Mouse (Mus musculus) limb, embryonic 13.5 days (tissue): Measurements from ENCODE around the gene Rnf225. TPM values are rescaled to one million over a fixed set of nuclear protein-coding genes. Genes with fewer than 3 reads are reported as not detected.
"Not testable (repeated sequence)": the region's sequence is repeated elsewhere in the genome, so short reads cannot be mapped to it uniquely, and the experiment has no call there.

ENCODE experiments used
- ATAC-seq: fragments of 200-750 bp; cut with Nextera tagmentation; 2 replicates; pipeline ENCODE4 v1.8.0; 2017; ENCODE audit warnings: low read depth, moderate number of reproducible peaks, moderate TSS enrichment; ENCODE audit not compliant: low FRiP score
- H3K27ac ChIP-seq: fragments of 300-500 bp; sonication (generic); 2 replicates; pipeline ENCODE4 v1.5.1; 2015; ENCODE audit warnings: inconsistent platforms, mild to moderate bottlenecking, moderate library complexity
- H3K27me3 ChIP-seq: fragments of 300-500 bp; sonication (generic); 2 replicates; pipeline ENCODE4 v1.6.1; 2015; ENCODE audit warnings: mild to moderate bottlenecking, inconsistent platforms
- H3K36me3 ChIP-seq: fragments of 300-500 bp; sonication (generic); 2 replicates; pipeline ENCODE4 v1.6.1; 2015; ENCODE audit warnings: inconsistent platforms, mild to moderate bottlenecking, moderate library complexity
- H3K4me1 ChIP-seq: fragments of 300-500 bp; sonication (generic); 2 replicates; pipeline ENCODE4 v1.6.1; 2015; ENCODE audit warnings: inconsistent platforms
- H3K4me2 ChIP-seq: fragments of 300-500 bp; sonication (generic); replicated peaks from 2 replicates; pipeline ENCODE4 v1.6.1; 2015; ENCODE audit warnings: inconsistent platforms, mild to moderate bottlenecking, moderate library complexity
- H3K4me3 ChIP-seq: fragments of 300-500 bp; sonication (generic); 2 replicates; pipeline ENCODE4 v1.5.1; 2015; ENCODE audit warnings: moderate library complexity, mild to moderate bottlenecking, inconsistent platforms
- H3K9ac ChIP-seq: fragments of 300-500 bp; sonication (generic); 2 replicates; pipeline ENCODE4 v1.6.1; 2015; ENCODE audit warnings: mild to moderate bottlenecking, inconsistent platforms
- H3K9me3 ChIP-seq: fragments of 300-500 bp; sonication (generic); 2 replicates; pipeline ENCODE4 v1.6.1; 2016; ENCODE audit warnings: inconsistent platforms
- WGBS: fragments of 180-500 bp; shearing (Covaris S2); methylation state at CpG from one replicate; pipeline ENCODE4 v1.1.7; 2015; 5-methylcytosine and 5-hydroxymethylcytosine counted together
- polyA plus RNA-seq: library from polyadenylated mRNA; unstranded; fragments of >200 nt; fragmentation: Nextera tagmentation; extraction: Ambion mirVana; gene quantifications from 2 replicates; pipeline ENCODE4 v1.2.1, GENCODE M21; 2015

The Rnf225 gene
- polyA plus RNA-seq, 1 experiment from 2014 or later, result 0.64 TPM

- not testable (repeated sequence) for ATAC-seq, H3K9ac ChIP-seq, H3K4me1 ChIP-seq, H3K27ac ChIP-seq, H3K27me3 ChIP-seq, H3K9me3 ChIP-seq, H3K4me3 ChIP-seq, H3K36me3 ChIP-seq, H3K4me2 ChIP-seq
- WGBS, result 90% methylated on average over 4 of the region's 4 CpGs
Measured at GRCm38 (mm10) chr7:12937254-12937803, 10.1 kb downstream of the Rnf225 start.

GRCm38 (mm10) chr7:12940599-12940998 lies 13.4 kb downstream of the Rnf225 start:
- Histone ChIP-seq H3K4me3 (no peak overlapping the region), H3K27me3 (no peaks in the 10 kb centered on the region), H3K9me3 (no peaks in the 10 kb centered on the region), H3K9ac (no peak overlapping the region), H3K4me2 (no peak overlapping the region), H3K4me1 (no peaks in the 10 kb centered on the region), H3K36me3 (no peaks in the 10 kb centered on the region), H3K27ac (no peak overlapping the region)
- WGBS, result 75% methylated on average over 4 of the region's 4 CpGs
- no peak for ATAC-seq

DNA sequence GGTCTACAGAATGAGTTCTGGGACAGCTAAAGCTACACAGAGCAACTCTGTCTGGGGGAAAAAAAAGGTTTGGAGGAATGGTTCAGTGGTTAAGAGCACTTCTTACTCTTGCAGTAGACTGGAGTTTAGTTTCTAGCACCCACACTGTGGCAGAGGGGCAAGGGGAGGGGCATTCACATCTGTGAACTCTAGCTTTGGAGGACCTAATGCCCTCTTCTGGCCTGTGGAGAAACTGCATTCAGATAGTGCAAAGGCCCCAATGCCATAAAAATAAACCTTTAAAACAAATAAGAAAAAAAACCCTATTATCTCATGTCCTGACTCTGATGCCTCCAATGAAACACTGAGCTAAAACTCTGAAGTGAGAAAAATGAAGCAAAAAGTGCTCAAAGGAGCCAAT lies 16.3 kb downstream of the Rnf225 start:
- Histone ChIP-seq H3K9ac (no peak overlapping the region), H3K4me3 (no peak overlapping the region), H3K27ac (no peak overlapping the region), H3K27me3 (no peaks in the 10 kb centered on the region), H3K9me3 (no peaks in the 10 kb centered on the region), H3K4me2 (no peak overlapping the region), H3K4me1 (no peaks in the 10 kb centered on the region), H3K36me3 (no peaks in the 10 kb centered on the region)
- ATAC-seq, result no peak

GRCm38 (mm10) chr7:12949032-12949871 lies 22.0 kb downstream of the Rnf225 start:
- WGBS, result 7% methylated on average over 35 of the region's 35 CpGs

GRCm38 (mm10) chr7:12949872-12950229 lies 22.6 kb downstream of the Rnf225 start:
- Histone ChIP-seq H3K27me3 (no peaks in the 10 kb centered on the region), H3K9me3 (no peaks in the 10 kb centered on the region), H3K36me3 (no peaks in the 10 kb centered on the region), H3K4me1 (peaks cover 13% of the 10 kb centered on the region), H3K4me3 (peak overlapping the region; percentile 52), H3K9ac (peak overlapping the region; percentile 68), H3K4me2 (peak overlapping the region; percentile 75), H3K27ac (peak overlapping the region; percentile 72; the same call in 1 of the 2 replicates)
- 5% methylated on average over 16 of the region's 16 CpGs for WGBS
- ATAC-seq, result no peak

More at GRCm38 (mm10) chr7:12949032-12949871, 22.0 kb downstream of the Rnf225 start:
- peak overlapping the region; percentile 86 for H3K27ac ChIP-seq
- H3K4me3 ChIP-seq, result peak overlapping the region; percentile 52
- peak overlapping the region; percentile 70 for H3K9ac ChIP-seq
- no peaks in the 10 kb centered on the region for H3K36me3 ChIP-seq
- H3K4me2 ChIP-seq, result peak overlapping the region; percentile 75
- H3K4me1 ChIP-seq, result peaks cover 13% of the 10 kb centered on the region
- peak; percentile 97 for ATAC-seq
- H3K9me3 ChIP-seq, result no peaks in the 10 kb centered on the region
- no peaks in the 10 kb centered on the region for H3K27me3 ChIP-seq

DNA sequence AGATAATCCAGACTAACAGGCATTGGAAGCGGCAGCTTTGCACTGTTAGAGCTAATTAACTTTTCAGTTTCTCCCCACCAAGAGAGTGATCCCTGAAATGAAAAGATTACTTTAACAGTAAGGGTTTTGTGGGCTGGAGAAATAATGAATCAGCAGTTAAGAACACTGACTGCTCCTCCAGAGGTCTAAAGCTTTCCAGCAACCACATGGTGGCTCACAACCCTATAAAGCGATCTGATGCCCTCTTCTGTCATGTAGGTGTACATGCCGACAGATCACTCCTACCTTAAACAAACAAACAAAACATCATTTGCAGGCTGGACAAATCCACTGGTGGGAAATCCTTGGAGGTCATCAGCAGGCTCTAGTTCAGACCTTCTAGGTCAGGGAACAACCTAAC lies 27.7 kb downstream of the Rnf225 start:
- no peak for ATAC-seq
- H3K9me3 ChIP-seq, result no peaks in the 10 kb centered on the region
- no peak overlapping the region for H3K9ac ChIP-seq
- peaks cover 7% of the 10 kb centered on the region for H3K4me1 ChIP-seq
- no peaks in the 10 kb centered on the region for H3K36me3 ChIP-seq
- no peaks in the 10 kb centered on the region for H3K27me3 ChIP-seq
- H3K4me3 ChIP-seq, result no peak overlapping the region
- no peak overlapping the region for H3K27ac ChIP-seq
- 44% methylated on average over 3 of the region's 3 CpGs for WGBS
- no peak overlapping the region for H3K4me2 ChIP-seq

GRCm38 (mm10) chr7:12957511-12957910 lies 30.3 kb downstream of the Rnf225 start:
- H3K4me2 ChIP-seq, result no peak overlapping the region
- no peak overlapping the region for H3K4me3 ChIP-seq
- peaks cover 7% of the 10 kb centered on the region; the same call in 1 of the 2 replicates for H3K4me1 ChIP-seq
- H3K36me3 ChIP-seq, result no peaks in the 10 kb centered on the region
- H3K9ac ChIP-seq, result no peak overlapping the region
- no peaks in the 10 kb centered on the region for H3K9me3 ChIP-seq
- no peak for ATAC-seq
- H3K27ac ChIP-seq, result no peak overlapping the region
- 69% methylated on average over 5 of the region's 5 CpGs for WGBS
- no peaks in the 10 kb centered on the region for H3K27me3 ChIP-seq

- Histone ChIP-seq H3K4me3 (no peak overlapping the region), H3K9ac (no peak overlapping the region), H3K27ac (no peak overlapping the region), H3K4me2 (no peak overlapping the region), H3K27me3 (no peaks in the 10 kb centered on the region), H3K36me3 (no peaks in the 10 kb centered on the region), H3K9me3 (no peaks in the 10 kb centered on the region), H3K4me1 (peaks cover 7% of the 10 kb centered on the region; the same call in 1 of the 2 replicates)
- no peak for ATAC-seq
- 70% methylated on average over 4 of the region's 4 CpGs for WGBS
Measured at GRCm38 (mm10) chr7:12958948-12959347, 31.7 kb downstream of the Rnf225 start.

DNA sequence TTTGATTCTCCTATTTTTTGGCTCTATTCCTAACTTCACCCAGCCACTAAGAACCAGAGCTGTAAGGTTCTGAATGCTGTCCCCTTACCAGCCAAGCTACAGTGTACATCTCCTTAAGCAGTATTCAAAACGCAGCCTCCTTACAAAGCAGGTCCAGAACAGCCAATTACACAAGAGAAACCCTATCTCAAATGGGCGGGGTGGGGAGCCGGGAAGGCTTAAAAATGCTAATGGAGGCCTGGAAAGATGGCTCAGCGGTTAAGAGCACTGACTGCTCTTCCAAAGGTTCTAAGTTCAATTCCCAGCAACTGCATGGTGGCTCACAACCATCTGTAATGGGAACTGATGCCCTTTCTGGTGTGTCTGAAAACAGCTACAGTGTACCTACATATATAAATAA lies 32.5 kb downstream of the Rnf225 start:
- WGBS, result 20% methylated on average over 4 of the region's 4 CpGs
- ATAC-seq, result no peak

DNA sequence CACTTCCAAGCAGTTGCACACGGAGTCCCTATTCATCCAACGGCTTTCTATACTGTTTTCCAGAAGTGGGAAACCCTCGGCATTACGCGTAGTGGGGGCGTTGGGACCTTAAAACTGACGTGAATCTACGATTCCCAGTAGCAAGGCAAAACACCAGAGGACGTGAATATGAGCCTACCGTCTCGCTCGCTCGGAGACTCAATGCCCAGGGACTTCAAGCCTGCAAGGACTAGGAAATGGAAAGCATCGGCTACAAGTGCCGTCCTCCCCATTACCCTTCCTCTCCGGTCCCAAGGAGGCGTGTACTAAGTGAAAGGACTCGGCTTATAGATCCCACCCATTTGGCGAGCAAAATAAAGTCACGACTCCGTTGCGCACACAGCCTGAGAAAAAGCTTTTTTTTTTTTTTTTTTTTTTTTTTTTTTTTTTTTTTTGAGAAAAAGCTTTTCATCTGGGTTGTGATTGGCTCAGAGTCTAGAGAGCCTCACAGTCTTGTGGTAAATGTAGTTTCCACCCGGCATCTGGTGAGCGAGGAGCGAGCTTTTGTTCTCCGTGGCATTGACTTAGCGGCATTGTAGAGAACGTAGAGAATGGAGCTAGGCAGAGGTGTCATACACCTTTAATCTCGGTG lies 34.4 kb downstream of the Rnf225 start:
- H3K9ac ChIP-seq, result peak overlapping the region; percentile 73
- no peaks in the 10 kb centered on the region for H3K27me3 ChIP-seq
- H3K4me3 ChIP-seq, result peak overlapping the region; percentile 56
- ATAC-seq, result peak; percentile 82
- H3K27ac ChIP-seq, result peak overlapping the region; percentile 92
- H3K36me3 ChIP-seq, result no peaks in the 10 kb centered on the region
- H3K4me2 ChIP-seq, result peak overlapping the region; percentile 68
- peaks cover 14% of the 10 kb centered on the region for H3K4me1 ChIP-seq
- 2% methylated on average over 29 of the region's 29 CpGs for WGBS
- H3K9me3 ChIP-seq, result no peaks in the 10 kb centered on the region

More for the DNA sequence above, 32.5 kb downstream of the Rnf225 start:
- Histone ChIP-seq H3K4me3 (no peak overlapping the region), H3K36me3 (no peaks in the 10 kb centered on the region), H3K9ac (no peak overlapping the region), H3K27ac (no peak overlapping the region), H3K9me3 (no peaks in the 10 kb centered on the region), H3K4me1 (peaks cover 7% of the 10 kb centered on the region), H3K27me3 (no peaks in the 10 kb centered on the region), H3K4me2 (no peak overlapping the region)

DNA sequence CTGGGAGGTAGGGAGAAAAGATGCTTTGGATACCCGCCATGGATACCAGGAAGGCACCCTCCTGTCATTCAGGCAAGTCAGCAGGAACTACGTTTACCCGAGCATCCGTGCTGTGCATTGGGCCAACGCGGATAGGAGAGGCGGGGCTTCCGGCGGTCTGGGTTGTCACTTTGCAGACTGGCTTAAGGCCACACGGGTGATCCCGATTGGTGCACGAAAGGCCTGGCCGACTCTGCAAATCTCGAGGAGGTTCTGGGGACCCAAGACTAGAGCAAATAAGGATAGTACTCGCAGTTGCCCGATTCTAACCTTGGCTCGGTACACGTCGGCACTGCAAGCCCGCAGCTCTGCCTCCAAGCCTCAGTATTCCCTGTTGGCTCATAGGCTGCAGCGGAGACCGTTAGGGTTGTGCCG lies 38.5 kb downstream of the Rnf225 start, which contains the start of gene Zfp324:
Gene Zfp324, plus strand, starts transcription at position 161 of the 414 bp plus-strand sequence.
- H3K27me3 ChIP-seq, result no peaks in the 10 kb centered on the region
- peak within 1 kb of the TSS; percentile 84 for H3K9ac ChIP-seq
- H3K9me3 ChIP-seq, result no peaks in the 10 kb centered on the region
- H3K4me2 ChIP-seq, result peak within 1 kb of the TSS; percentile 87
- WGBS, result under 1% methylated on average over 23 of the region's 23 CpGs
- peak; percentile 89 for ATAC-seq
- peak within 1 kb of the TSS; percentile 89 for H3K27ac ChIP-seq
- H3K36me3 ChIP-seq, result peaks cover 21% of the 10 kb centered on the region
- peak within 1 kb of the TSS; percentile 86 for H3K4me3 ChIP-seq
- H3K4me1 ChIP-seq, result peaks cover 23% of the 10 kb centered on the region
